ENCODE assay signal across 8 mouse cellular contexts in genomic region chr17:35725286-35726232, GRCm38 (mm10). TPM values are rescaled to one million over a fixed set of nuclear protein-coding genes. Genes with fewer than 3 reads are reported as not detected.
A peak's percentile ranks its signal among the peaks of the same experiment; 100 is the strongest.
DNase-seq lines count a peak whose midpoint lies in the region; ATAC-seq and TF ChIP-seq lines count a peak whose summit lies in the region.

No protein-coding gene starts in this region.

- 0 out of 2 replicates have a peak overlapping the region, but pooled peaks have one; percentile 32 for H3K9ac ChIP-seq in embryonic facial prominence, embryonic 14.5 days (ENCODE audit: low read depth, low read length)
- no peak overlapping the region for H3K9ac ChIP-seq in limb, embryonic 14.5 days (ENCODE audit: low read depth, low read length, severe bottlenecking)

- peak overlapping the region; percentile 42 for H3K4me2 ChIP-seq in embryonic facial prominence, embryonic 14.5 days (ENCODE audit: low read depth, low read length)
- H3K4me2 ChIP-seq in limb, embryonic 14.5 days (replicated peaks; ENCODE audit: low read depth, low read length, severe bottlenecking) = peak overlapping the region; percentile 31

- H3K4me3 ChIP-seq in embryonic facial prominence, embryonic 14.5 days (ENCODE audit: low read depth, low read length) = peak overlapping the region; percentile 23
- no peak overlapping the region for H3K4me3 ChIP-seq in limb, embryonic 14.5 days (replicated peaks; ENCODE audit: low read length)

- no peak overlapping the region for H3K27ac ChIP-seq in embryonic facial prominence, embryonic 14.5 days (replicated peaks; ENCODE audit: low read depth, low read length)
- H3K27ac ChIP-seq in limb, embryonic 14.5 days (replicated peaks; ENCODE audit: low read depth, low read length) = no peak overlapping the region

- WGBS in embryonic facial prominence, embryonic 14.5 days = 28% methylated on average over 21 of the region's 21 CpGs
- WGBS in limb, embryonic 14.5 days = 27% methylated on average over 21 of the region's 21 CpGs

- TF ChIP-seq POLR2A in limb, embryonic 14.5 days (IDR thresholded peaks at IDR 0.05; ENCODE audit: borderline replicate concordance, extremely low read depth, insufficient read depth, insufficient read length) = no peak

- no peaks in the 10 kb centered on the region for H3K9me3 ChIP-seq in embryonic facial prominence, embryonic 14.5 days (ENCODE audit: control insufficient read depth, low read length)
- no peaks in the 10 kb centered on the region for H3K9me3 ChIP-seq in limb, embryonic 14.5 days (ENCODE audit: control insufficient read depth, low read length)

- H3K36me3 ChIP-seq in embryonic facial prominence, embryonic 14.5 days (ENCODE audit: control insufficient read depth, insufficient read depth, low read length) = no peaks in the 10 kb centered on the region
- no peaks in the 10 kb centered on the region for H3K36me3 ChIP-seq in limb, embryonic 14.5 days (ENCODE audit: control insufficient read depth, insufficient read depth, low read length)

- H3K27me3 ChIP-seq in embryonic facial prominence, embryonic 14.5 days (replicated peaks; ENCODE audit: control insufficient read depth, insufficient read depth, low read length) = 0 out of 2 replicates have a peak, but pooled peaks cover 3% of the 10 kb centered on the region
- H3K27me3 ChIP-seq in limb, embryonic 14.5 days (ENCODE audit: control insufficient read depth, insufficient read depth, low read length) = no peaks in the 10 kb centered on the region

- peaks cover 3% of the 10 kb centered on the region; the same call in 1 of the 2 replicates for H3K4me1 ChIP-seq in embryonic facial prominence, embryonic 14.5 days (ENCODE audit: control insufficient read depth, insufficient read depth, low read length)
- H3K4me1 ChIP-seq in limb, embryonic 14.5 days (ENCODE audit: control insufficient read depth, insufficient read depth, low read length) = peaks cover 8% of the 10 kb centered on the region; the same call in 1 of the 2 replicates

- peak; percentile 73 for ATAC-seq in embryonic facial prominence, embryonic 14.5 days (ENCODE audit: low read depth)
- ATAC-seq in limb, embryonic 14.5 days (ENCODE audit: low FRiP score, low read depth) = peak; percentile 84

- peak; percentile 88 for DNase-seq in 3134 (ENCODE audit: extremely low read depth, insufficient read length, low spot score)
- peak; percentile 93 to 94 for DNase-seq in adrenal gland, postnatal 36 days
- peak; percentile 91 for DNase-seq in embryonic facial prominence, embryonic 14.5 days (ENCODE audit: low spot score)
- DNase-seq in heart, adult 8-10 months (ENCODE audit: low spot score) = peak; percentile 90
- DNase-seq in kidney, adult 9 months = peak; percentile 99
- DNase-seq in limb, embryonic 14.5 days (ENCODE audit: low spot score) = peak; percentile 92
- peak; percentile 40 to 76 for DNase-seq in monocyte, adult 2 months (ENCODE audit: low read depth in 1 of 2, low spot score in 2 of 2)
- peak; percentile 64 to 75 for DNase-seq in spleen, postnatal 14 days (ENCODE audit: low spot score in 2 of 2)

RNA-seq across cellular contexts. Expression of gene Ddr1, which starts 21.1 kb away (rescaled TPM):
- 10 to 100 TPM; 43.4 to 48.8 TPM for total RNA-seq in adrenal gland, postnatal 36 days (2021)
- 50.6 and 54.1 TPM in 2 replicates for polyA plus RNA-seq in embryonic facial prominence, embryonic 14.5 days (2014; fragmentation: Nextera tagmentation; extraction: Ambion mirVana)
- total RNA-seq in heart, adult 8-10 months (2022) = 10 to 100 TPM; 23.8 to 30.0 (median 29.5) TPM
- polyA plus RNA-seq in limb, embryonic 14.5 days (2012; rRNA removed) = 49.4 and 60.1 TPM in 2 replicates
- polyA plus RNA-seq in limb, embryonic 14.5 days (2014; fragmentation: Nextera tagmentation; extraction: Ambion mirVana) = 56.7 and 58.2 TPM in 2 replicates

RNA-seq across cellular contexts. Expression of gene Gtf2h4, which starts 52.0 kb away (rescaled TPM):
- 10 to 100 TPM; 20.2 to 23.3 TPM for total RNA-seq in adrenal gland, postnatal 36 days (2021)
- polyA plus RNA-seq in embryonic facial prominence, embryonic 14.5 days (2014; fragmentation: Nextera tagmentation; extraction: Ambion mirVana) = 34.8 and 35.3 TPM in 2 replicates
- 10 to 100 TPM; 18.4 to 22.2 (median 21.2) TPM for total RNA-seq in heart, adult 8-10 months (2022)
- polyA plus RNA-seq in limb, embryonic 14.5 days (2012; rRNA removed) = 43.0 and 52.0 TPM in 2 replicates
- polyA plus RNA-seq in limb, embryonic 14.5 days (2014; fragmentation: Nextera tagmentation; extraction: Ambion mirVana) = 40.7 and 44.9 TPM in 2 replicates

RNA-seq across cellular contexts. Expression of gene Vars2, which starts 58.2 kb away (rescaled TPM):
- 10 to 100 TPM; 30.8 to 40.0 TPM for total RNA-seq in adrenal gland, postnatal 36 days (2021)
- polyA plus RNA-seq in embryonic facial prominence, embryonic 14.5 days (2014; fragmentation: Nextera tagmentation; extraction: Ambion mirVana) = 14.2 and 15.1 TPM in 2 replicates
- 10 to 100 TPM; 30.4 to 34.9 (median 31.8) TPM for total RNA-seq in heart, adult 8-10 months (2022)
- 35.4 and 47.8 TPM in 2 replicates for polyA plus RNA-seq in limb, embryonic 14.5 days (2012; rRNA removed)
- polyA plus RNA-seq in limb, embryonic 14.5 days (2014; fragmentation: Nextera tagmentation; extraction: Ambion mirVana) = 14.8 and 18.7 TPM in 2 replicates
